Mouse (Mus musculus) myocyte (in vitro differentiated cells): ENCODE data around the gene G6pc. TPM values are rescaled to one million over a fixed set of nuclear protein-coding genes. Genes with fewer than 3 reads are reported as not detected.
A peak's percentile ranks its signal among the peaks of the same experiment; 100 is the strongest.

Source experiments
- H3K27me3 ChIP-seq: one replicate; pipeline ENCODE4 v1.6.1; 2011; ENCODE audit not compliant: control insufficient read depth, insufficient read depth, insufficient read length
- H3K36me3 ChIP-seq: one replicate; pipeline ENCODE4 v1.6.1; 2011; ENCODE audit not compliant: control insufficient read depth, insufficient read depth
- H3K4me2 ChIP-seq: one replicate; pipeline ENCODE4 v1.6.1; 2011; ENCODE audit warnings: low read depth, control low read depth
- H3K4me3 ChIP-seq: one replicate; pipeline ENCODE4 v1.5.1; 2011; ENCODE audit warnings: mild to moderate bottlenecking, control low read depth, moderate library complexity
- H3K79me2 ChIP-seq: one replicate; pipeline ENCODE4 v1.6.1; 2011; ENCODE audit not compliant: control insufficient read depth, insufficient read depth
- H3ac ChIP-seq: one replicate; pipeline ENCODE4 v1.6.1; 2011; ENCODE audit not compliant: control insufficient read depth, insufficient read length
- CEBPB ChIP-seq: IDR thresholded peaks from 2 replicates; pipeline ENCODE4 v1.6.1; 2011; ENCODE audit warnings: mild to moderate bottlenecking, moderate library complexity; ENCODE audit not compliant: poor library complexity, insufficient read depth, severe bottlenecking
- E2F4 ChIP-seq: IDR thresholded peaks from one replicate; pipeline ENCODE4 v1.6.1; 2011; ENCODE audit warnings: mild to moderate bottlenecking, control low read depth, moderate library complexity; ENCODE audit not compliant: insufficient read depth
- MAX ChIP-seq: IDR thresholded peaks from one replicate; pipeline ENCODE4 v1.6.1; 2011; ENCODE audit warnings: low read depth, mild to moderate bottlenecking, control low read depth
- MYOD1 ChIP-seq, 3 experiments: IDR thresholded peaks; one replicate each; pipeline ENCODE4 v1.6.1; 2011; ENCODE audit warnings: control low read depth in 2 of 3, low read depth in 2 of 3, mild to moderate bottlenecking in 2 of 3, moderate library complexity in 1 of 3; ENCODE audit not compliant: insufficient read length in 2 of 3, control insufficient read depth in 1 of 3
- MYOG ChIP-seq, 3 experiments: IDR thresholded peaks; one replicate each; pipeline ENCODE4 v1.6.1; 2011; ENCODE audit warnings: control low read depth in 2 of 3, low read depth in 2 of 3, mild to moderate bottlenecking in 2 of 3; ENCODE audit not compliant: insufficient read length in 2 of 3, control insufficient read depth in 1 of 3, insufficient read depth in 1 of 3
- POLR2A ChIP-seq: IDR thresholded peaks from one replicate; pipeline ENCODE4 v1.6.1; 2011; ENCODE audit warnings: low read depth, mild to moderate bottlenecking, control low read depth, moderate library complexity; ENCODE audit not compliant: insufficient read length
- POLR2AphosphoS2 ChIP-seq: IDR thresholded peaks from one replicate; pipeline ENCODE4 v1.6.1; 2011; ENCODE audit warnings: low read depth, control low read depth; ENCODE audit not compliant: insufficient read length
- REST ChIP-seq: IDR thresholded peaks from one replicate; pipeline ENCODE4 v1.6.1; 2011; ENCODE audit warnings: mild to moderate bottlenecking, control low read depth, moderate library complexity; ENCODE audit not compliant: insufficient read depth, insufficient read length
- SRF ChIP-seq: IDR thresholded peaks from one replicate; pipeline ENCODE4 v1.6.1; 2011; ENCODE audit warnings: low read depth; ENCODE audit not compliant: control insufficient read depth, insufficient read length
- TCF12 ChIP-seq: IDR thresholded peaks from one replicate; pipeline ENCODE4 v1.6.1; 2011; ENCODE audit warnings: mild to moderate bottlenecking, control low read depth; ENCODE audit not compliant: poor library complexity, insufficient read depth, severe bottlenecking
- TCF3 ChIP-seq: IDR thresholded peaks from one replicate; pipeline ENCODE4 v1.6.1; 2011; ENCODE audit warnings: low read depth, control low read depth; ENCODE audit not compliant: insufficient read length
- USF1 ChIP-seq: IDR thresholded peaks from one replicate; pipeline ENCODE4 v1.6.1; 2011; ENCODE audit warnings: low read depth, mild to moderate bottlenecking, control low read depth, moderate library complexity
- polyA plus RNA-seq: library from polyadenylated mRNA; unstranded; fragments of >200 nt; fragmentation: generic; extraction: Trizol; gene quantifications from one replicate; pipeline ENCODE4 v1.2.1, GENCODE M21; 2012; ENCODE audit warnings: missing spikeins

The G6pc gene
- polyA plus RNA-seq, 1 experiment, result not detected

DNA sequence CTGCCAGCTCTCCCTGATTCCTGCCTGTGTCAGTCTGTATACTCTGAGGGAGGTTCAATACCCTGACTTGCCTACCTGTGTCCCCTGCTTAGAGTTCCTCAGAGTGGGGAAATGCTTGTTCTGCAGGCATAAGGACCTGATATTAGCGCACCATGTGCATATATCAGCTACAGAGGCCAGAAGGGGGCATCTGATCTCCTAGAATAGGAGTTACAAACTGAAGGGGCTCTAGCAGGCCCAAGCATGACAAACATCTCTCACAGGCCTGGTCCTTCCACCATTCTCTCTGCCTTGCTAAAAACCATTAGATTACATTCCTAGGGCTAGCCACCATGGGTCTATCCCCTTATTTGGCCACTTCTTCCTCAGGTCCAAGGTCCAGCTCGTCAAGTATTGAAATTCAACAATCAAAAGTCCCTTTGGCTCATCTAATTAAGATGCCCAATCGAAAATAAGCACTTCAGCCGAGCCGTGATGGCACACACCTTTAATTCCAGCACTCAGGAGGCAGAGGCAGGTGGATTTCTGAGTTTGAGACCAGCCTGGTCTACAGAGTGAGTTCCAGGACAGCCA, 12.8 kb upstream of the G6pc start:
- H3K36me3 ChIP-seq, result no peaks in the 10 kb centered on the region
- peaks cover 27% of the 10 kb centered on the region for H3K27me3 ChIP-seq
- no peaks in the 10 kb centered on the region for H3K79me2 ChIP-seq
- no peak overlapping the region for H3K4me2 ChIP-seq
- TF ChIP-seq E2F4, result no peak
- no peak for TF ChIP-seq TCF12
- TF ChIP-seq SRF, result no peak
- no peak for TF ChIP-seq USF1
- TF ChIP-seq TCF3, result no peak
- no peak for TF ChIP-seq REST
- no peak for TF ChIP-seq POLR2A
- no peak overlapping the region for H3ac ChIP-seq
- no peak overlapping the region for H3K4me3 ChIP-seq

DNA sequence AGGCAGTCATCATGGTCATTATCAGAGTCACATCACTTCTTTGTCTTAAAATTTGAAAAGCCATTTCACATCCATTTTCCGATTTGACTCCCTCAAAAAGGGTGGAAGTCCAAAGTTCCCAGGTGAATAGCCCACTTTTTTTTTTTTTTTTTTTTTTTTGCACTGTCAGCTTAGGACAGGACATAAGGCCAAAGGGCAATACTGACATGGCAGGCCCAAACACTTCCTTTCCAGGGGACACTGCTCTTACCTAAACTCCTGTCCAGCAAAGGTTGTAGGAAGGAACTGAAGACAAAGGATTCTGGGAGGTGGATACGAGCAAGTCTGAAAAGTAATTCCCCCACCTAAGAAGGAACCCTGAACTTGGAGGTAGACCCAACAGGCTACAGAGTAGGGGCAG, 11.4 kb upstream of the G6pc start:
- no peaks in the 10 kb centered on the region for H3K79me2 ChIP-seq
- no peak overlapping the region for H3ac ChIP-seq
- H3K36me3 ChIP-seq, result no peaks in the 10 kb centered on the region
- peaks cover 27% of the 10 kb centered on the region for H3K27me3 ChIP-seq
- H3K4me2 ChIP-seq, result no peak overlapping the region
- no peak overlapping the region for H3K4me3 ChIP-seq
- TF ChIP-seq MYOG (IDR thresholded peaks at IDR 0.05; ENCODE audit: control insufficient read depth in 1 of 3, insufficient read depth in 1 of 3, insufficient read length in 2 of 3, low read depth in 2 of 3) (no peak), SRF (no peak), POLR2A (no peak)

GRCm38 (mm10) chr11:101357505-101358182, 9.7 kb upstream of the G6pc start:
- no peak for TF ChIP-seq CEBPB
- TF ChIP-seq MYOD1 (IDR thresholded peaks at IDR 0.05; ENCODE audit: control insufficient read depth in 1 of 3, insufficient read length in 2 of 3, low read depth in 2 of 3), result no peak
- no peak for TF ChIP-seq MYOG (IDR thresholded peaks at IDR 0.05; ENCODE audit: control insufficient read depth in 1 of 3, insufficient read depth in 1 of 3, insufficient read length in 2 of 3, low read depth in 2 of 3)
- TF ChIP-seq REST, result no peak
- TF ChIP-seq SRF, result no peak
- no peak for TF ChIP-seq TCF12
- no peak for TF ChIP-seq TCF3
- no peak for TF ChIP-seq USF1
- no peak for TF ChIP-seq E2F4
- TF ChIP-seq MAX, result no peak
- no peak overlapping the region for H3K4me2 ChIP-seq
- H3K27me3 ChIP-seq, result peaks cover 16% of the 10 kb centered on the region
- H3K4me3 ChIP-seq, result no peak overlapping the region
- no peak overlapping the region for H3ac ChIP-seq
- no peaks in the 10 kb centered on the region for H3K79me2 ChIP-seq
- H3K36me3 ChIP-seq, result no peaks in the 10 kb centered on the region

DNA sequence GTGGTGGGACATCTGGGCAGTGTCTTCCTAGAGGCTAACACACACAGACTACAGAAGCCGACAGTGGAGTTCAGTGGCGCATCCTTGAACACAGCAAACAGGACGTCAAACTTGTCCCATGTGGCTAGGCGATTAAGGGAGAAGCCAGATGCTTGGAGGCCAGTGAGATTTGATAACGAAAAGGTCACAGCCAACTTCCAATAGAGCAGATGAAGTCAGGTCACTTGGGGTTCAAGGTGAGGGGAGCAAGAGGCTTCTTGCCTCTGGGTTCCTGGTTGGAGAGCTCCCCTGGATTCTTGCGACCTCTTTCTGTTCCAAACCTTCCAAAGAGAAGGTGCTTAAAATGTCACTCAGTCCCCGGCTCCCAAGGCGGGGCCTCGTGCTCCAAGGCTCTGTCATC, 7.6 kb upstream of the G6pc start:
- TF ChIP-seq POLR2A (no peak), USF1 (no peak), TCF3 (no peak), REST (no peak), TCF12 (no peak), MYOG (IDR thresholded peaks at IDR 0.05; ENCODE audit: control insufficient read depth in 1 of 3, insufficient read depth in 1 of 3, insufficient read length in 2 of 3, low read depth in 2 of 3) (no peak), SRF (no peak), MYOD1 (IDR thresholded peaks at IDR 0.05; ENCODE audit: control insufficient read depth in 1 of 3, insufficient read length in 2 of 3, low read depth in 2 of 3) (no peak), E2F4 (no peak)
- Histone ChIP-seq H3ac (no peak overlapping the region), H3K79me2 (no peaks in the 10 kb centered on the region), H3K4me2 (no peak overlapping the region), H3K4me3 (no peak overlapping the region), H3K36me3 (no peaks in the 10 kb centered on the region), H3K27me3 (peaks cover 14% of the 10 kb centered on the region)

DNA sequence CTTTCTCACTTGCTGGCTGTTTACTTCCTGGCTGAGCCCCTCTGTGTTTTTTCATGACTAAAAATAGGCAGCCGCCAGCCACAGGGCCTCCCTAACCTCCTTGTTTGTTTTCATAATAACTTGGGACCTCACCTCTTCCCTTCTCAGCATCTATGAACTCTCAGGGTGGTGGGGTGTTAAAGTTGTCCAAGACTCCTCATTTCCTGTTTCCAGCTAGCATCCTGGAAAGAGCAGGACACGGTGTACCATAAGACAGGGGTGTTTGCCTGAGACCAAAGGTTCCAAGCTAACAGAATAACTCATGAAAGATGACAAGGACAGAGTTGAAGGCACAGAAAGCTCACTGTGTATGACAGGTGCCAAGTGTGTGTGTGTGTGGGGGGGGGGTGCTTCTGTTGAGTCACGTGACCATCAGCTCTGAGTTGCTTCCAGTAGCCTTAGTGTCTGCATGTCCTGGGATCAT, 6.7 kb upstream of the G6pc start:
- TF ChIP-seq MYOG (IDR thresholded peaks at IDR 0.05; ENCODE audit: control insufficient read depth in 1 of 3, insufficient read depth in 1 of 3, insufficient read length in 2 of 3, low read depth in 2 of 3), result no peak
- TF ChIP-seq TCF12, result no peak
- peak; percentile 71 for TF ChIP-seq USF1
- TF ChIP-seq SRF, result no peak
- TF ChIP-seq POLR2AphosphoS2, result no peak
- no peak for TF ChIP-seq REST
- no peak for TF ChIP-seq MAX
- TF ChIP-seq MYOD1 (IDR thresholded peaks at IDR 0.05; ENCODE audit: control insufficient read depth in 1 of 3, insufficient read length in 2 of 3, low read depth in 2 of 3), result no peak
- no peak for TF ChIP-seq POLR2A
- peaks cover 19% of the 10 kb centered on the region for H3K27me3 ChIP-seq
- no peaks in the 10 kb centered on the region for H3K79me2 ChIP-seq
- H3K36me3 ChIP-seq, result no peaks in the 10 kb centered on the region
- H3ac ChIP-seq, result no peak overlapping the region
- H3K4me2 ChIP-seq, result no peak overlapping the region
- H3K4me3 ChIP-seq, result no peak overlapping the region
